Mouse (Mus musculus) heart, embryonic 15.5 days (tissue): ENCODE measurements around the gene Lyl1. TPM values are rescaled to one million over a fixed set of nuclear protein-coding genes. Genes with fewer than 3 reads are reported as not detected.
A peak's percentile ranks its signal among the peaks of the same experiment; 100 is the strongest.

Source experiments
- ATAC-seq: fragments of 200-750 bp; cut with Nextera tagmentation; replicated peaks from 2 replicates; pipeline ENCODE4 v1.8.0; 2017; ENCODE audit warnings: low read depth, moderate TSS enrichment; ENCODE audit not compliant: insufficient number of reproducible peaks, insufficient read depth, low FRiP score
- H3K27ac ChIP-seq: fragments of 300-500 bp; sonication (generic); 2 replicates; pipeline ENCODE4 v1.5.1; 2015; ENCODE audit warnings: mild to moderate bottlenecking, inconsistent platforms
- H3K27me3 ChIP-seq: fragments of 300-500 bp; sonication (generic); 2 replicates; pipeline ENCODE4 v1.6.1; 2015; ENCODE audit warnings: inconsistent platforms
- H3K36me3 ChIP-seq: fragments of 300-500 bp; sonication (generic); 2 replicates; pipeline ENCODE4 v1.6.1; 2015; ENCODE audit warnings: mild to moderate bottlenecking, inconsistent platforms
- H3K4me1 ChIP-seq: fragments of 300-500 bp; sonication (generic); replicated peaks from 2 replicates; pipeline ENCODE4 v1.6.1; 2015; ENCODE audit warnings: inconsistent platforms
- H3K4me2 ChIP-seq: fragments of 300-500 bp; sonication (generic); 2 replicates; pipeline ENCODE4 v1.6.1; 2015; ENCODE audit warnings: inconsistent platforms, mild to moderate bottlenecking, moderate library complexity
- H3K4me3 ChIP-seq: fragments of 300-500 bp; sonication (generic); 2 replicates; pipeline ENCODE4 v1.5.1; 2015; ENCODE audit warnings: mild to moderate bottlenecking, inconsistent platforms
- H3K9ac ChIP-seq: fragments of 300-500 bp; sonication (generic); 2 replicates; pipeline ENCODE4 v1.6.1; 2015; ENCODE audit warnings: mild to moderate bottlenecking, inconsistent platforms
- H3K9me3 ChIP-seq: fragments of 300-500 bp; sonication (generic); replicated peaks from 2 replicates; pipeline ENCODE4 v1.6.1; 2016; ENCODE audit warnings: inconsistent platforms
- WGBS: fragments of 180-500 bp; shearing (Covaris S2); methylation state at CpG from one replicate; pipeline ENCODE4 v1.1.7; 2015; ENCODE audit warnings: mixed read lengths; 5-methylcytosine and 5-hydroxymethylcytosine counted together
- polyA plus RNA-seq: library from polyadenylated mRNA; unstranded; fragments of >200 nt; fragmentation: Nextera tagmentation; extraction: Ambion mirVana; gene quantifications from 2 replicates; pipeline ENCODE4 v1.2.1, GENCODE M21; 2015

Gene Lyl1
- polyA plus RNA-seq, 1 experiment from 2014 or later: 9.2 TPM

- H3K27ac ChIP-seq: no peak overlapping the region
- H3K9ac ChIP-seq: 0 out of 2 replicates have a peak overlapping the region, but pooled peaks have one; percentile 30
- WGBS: 94% methylated on average over 4 of the region's 4 CpGs
- no peak for ATAC-seq
- H3K9me3 ChIP-seq: no peaks in the 10 kb centered on the region
- no peak overlapping the region for H3K4me2 ChIP-seq
- no peak overlapping the region for H3K4me3 ChIP-seq
- H3K36me3 ChIP-seq: no peaks in the 10 kb centered on the region
- no peaks in the 10 kb centered on the region for H3K27me3 ChIP-seq
- peaks cover 91% of the 10 kb centered on the region for H3K4me1 ChIP-seq
These were observed 35.3 kb downstream of the Lyl1 start for GRCm38 (mm10) chr8:84736521-84736920.

- 4% methylated on average over 16 of the region's 16 CpGs for WGBS
- H3K9ac ChIP-seq: peak overlapping the region; percentile 32; the same call in 1 of the 2 replicates
- no peaks in the 10 kb centered on the region for H3K27me3 ChIP-seq
- H3K36me3 ChIP-seq: no peaks in the 10 kb centered on the region
- no peaks in the 10 kb centered on the region for H3K9me3 ChIP-seq
- peak overlapping the region; percentile 6; the same call in 1 of the 2 replicates for H3K27ac ChIP-seq
- H3K4me3 ChIP-seq: peak overlapping the region; percentile 27
- H3K4me2 ChIP-seq: peak overlapping the region; percentile 56
- H3K4me1 ChIP-seq: peaks cover 91% of the 10 kb centered on the region
- 0 out of 2 replicates have a peak, but pooled peaks have one; percentile 20 for ATAC-seq
These were observed 36.4 kb downstream of the Lyl1 start for GRCm38 (mm10) chr8:84737608-84738007.

- peak overlapping the region; percentile 35; the same call in 1 of the 2 replicates for H3K9ac ChIP-seq
- H3K4me1 ChIP-seq: peaks cover 91% of the 10 kb centered on the region
- peak overlapping the region; percentile 56 for H3K4me2 ChIP-seq
- no peak overlapping the region for H3K4me3 ChIP-seq
- WGBS: 34% methylated on average over 10 of the region's 10 CpGs
- H3K9me3 ChIP-seq: no peaks in the 10 kb centered on the region
- no peaks in the 10 kb centered on the region for H3K36me3 ChIP-seq
- no peak for ATAC-seq
- no peaks in the 10 kb centered on the region for H3K27me3 ChIP-seq
- H3K27ac ChIP-seq: peak overlapping the region; percentile 64; the same call in 1 of the 2 replicates
These were observed 37.0 kb downstream of the Lyl1 start for GRCm38 (mm10) chr8:84738266-84738665.

GRCm38 (mm10) chr8:84738715-84739400, 37.6 kb downstream of the Lyl1 start:
- Histone ChIP-seq H3K36me3 (no peaks in the 10 kb centered on the region), H3K4me1 (peaks cover 91% of the 10 kb centered on the region), H3K27ac (peak overlapping the region; percentile 64), H3K4me2 (no peak overlapping the region), H3K4me3 (no peak overlapping the region), H3K9me3 (no peaks in the 10 kb centered on the region), H3K9ac (no peak overlapping the region), H3K27me3 (no peaks in the 10 kb centered on the region)
- WGBS: 80% methylated on average over 10 of the region's 10 CpGs
- no peak for ATAC-seq

GRCm38 (mm10) chr8:84739401-84739742, 38.1 kb downstream of the Lyl1 start:
- H3K27ac ChIP-seq: peak overlapping the region; percentile 64
- ATAC-seq: no peak
- H3K4me2 ChIP-seq: no peak overlapping the region
- H3K9ac ChIP-seq: no peak overlapping the region
- WGBS: 29% methylated on average over 1 of the region's 1 CpGs
- H3K36me3 ChIP-seq: no peaks in the 10 kb centered on the region
- H3K4me1 ChIP-seq: peaks cover 91% of the 10 kb centered on the region
- H3K27me3 ChIP-seq: no peaks in the 10 kb centered on the region
- H3K9me3 ChIP-seq: no peaks in the 10 kb centered on the region
- H3K4me3 ChIP-seq: no peak overlapping the region

- Histone ChIP-seq H3K9ac (no peak overlapping the region), H3K4me1 (peaks cover 92% of the 10 kb centered on the region), H3K9me3 (no peaks in the 10 kb centered on the region), H3K27ac (peak overlapping the region; percentile 82), H3K4me2 (no peak overlapping the region), H3K4me3 (no peak overlapping the region), H3K27me3 (no peaks in the 10 kb centered on the region), H3K36me3 (no peaks in the 10 kb centered on the region)
- WGBS: 60% methylated on average over 13 of the region's 13 CpGs
- no peak for ATAC-seq
These were observed 39.9 kb downstream of the Lyl1 start for GRCm38 (mm10) chr8:84740895-84741843.

GRCm38 (mm10) chr8:84742171-84743053, 41.2 kb downstream of the Lyl1 start:
- H3K4me1 ChIP-seq: peaks cover 90% of the 10 kb centered on the region
- peak overlapping the region; percentile 82 for H3K27ac ChIP-seq
- no peaks in the 10 kb centered on the region for H3K27me3 ChIP-seq
- peak overlapping the region; percentile 58 for H3K4me2 ChIP-seq
- H3K36me3 ChIP-seq: no peaks in the 10 kb centered on the region
- peak overlapping the region; percentile 27 for H3K4me3 ChIP-seq
- peak overlapping the region; percentile 40 for H3K9ac ChIP-seq
- H3K9me3 ChIP-seq: no peaks in the 10 kb centered on the region
- WGBS: 20% methylated on average over 32 of the region's 32 CpGs
- peak; percentile 61 for ATAC-seq

GRCm38 (mm10) chr8:84743054-84743415, 41.8 kb downstream of the Lyl1 start:
- peak overlapping the region; percentile 82 for H3K27ac ChIP-seq
- H3K36me3 ChIP-seq: no peaks in the 10 kb centered on the region
- H3K9me3 ChIP-seq: no peaks in the 10 kb centered on the region
- WGBS: 12% methylated on average over 10 of the region's 10 CpGs
- peak overlapping the region; percentile 27 for H3K4me3 ChIP-seq
- ATAC-seq: no peak
- peaks cover 84% of the 10 kb centered on the region for H3K4me1 ChIP-seq
- peak overlapping the region; percentile 40 for H3K9ac ChIP-seq
- H3K27me3 ChIP-seq: no peaks in the 10 kb centered on the region
- peak overlapping the region; percentile 58 for H3K4me2 ChIP-seq

GRCm38 (mm10) chr8:84743517-84744420, 42.5 kb downstream of the Lyl1 start:
- Histone ChIP-seq H3K27ac (peak overlapping the region; percentile 82), H3K27me3 (no peaks in the 10 kb centered on the region), H3K9ac (no peak overlapping the region), H3K4me3 (no peak overlapping the region; the same call in 1 of the 2 replicates), H3K36me3 (no peaks in the 10 kb centered on the region), H3K4me2 (peak overlapping the region; percentile 58), H3K9me3 (no peaks in the 10 kb centered on the region), H3K4me1 (peaks cover 77% of the 10 kb centered on the region)
- ATAC-seq: peak; percentile 33
- 16% methylated on average over 17 of the region's 17 CpGs for WGBS
